Mouse (Mus musculus) Muller cell, postnatal 12 days (primary cell): ENCODE results near the gene Adcy9.
A peak's percentile ranks its signal among the peaks of the same experiment; 100 is the strongest.

ENCODE experiments used
- DNase-seq: peaks from one replicate; pipeline ENCODE4 v3.0.0-alpha.2; 2015; ENCODE audit errors: inconsistent ontology term

Adcy9 gene

GRCm38 (mm10) chr16:4320856-4321255, 99.4 kb downstream of the Adcy9 start:
- DNase-seq: no peak

- no peak for DNase-seq
These were observed 102.2 kb downstream of the Adcy9 start for GRCm38 (mm10) chr16:4318001-4318526.

- peak; percentile 81 for DNase-seq
These were observed 104.2 kb downstream of the Adcy9 start for GRCm38 (mm10) chr16:4316094-4316474.

GRCm38 (mm10) chr16:4315352-4316093, 104.8 kb downstream of the Adcy9 start:
- no peak for DNase-seq

GRCm38 (mm10) chr16:4314891-4315290, 105.4 kb downstream of the Adcy9 start:
- no peak for DNase-seq

- DNase-seq: no peak
These were observed 108.3 kb downstream of the Adcy9 start for GRCm38 (mm10) chr16:4312018-4312417.

- no peak for DNase-seq
These were observed 108.7 kb downstream of the Adcy9 start for GRCm38 (mm10) chr16:4311608-4312007.

- DNase-seq: no peak
These were observed 112.5 kb downstream of the Adcy9 start for GRCm38 (mm10) chr16:4307795-4308194.

- no peak for DNase-seq
These were observed 115.9 kb downstream of the Adcy9 start for GRCm38 (mm10) chr16:4304176-4304922.

GRCm38 (mm10) chr16:4303554-4303953, 116.7 kb downstream of the Adcy9 start:
- DNase-seq: no peak

- no peak for DNase-seq
These were observed 120.0 kb downstream of the Adcy9 start for GRCm38 (mm10) chr16:4300280-4300679.

GRCm38 (mm10) chr16:4293259-4293658, 127.0 kb downstream of the Adcy9 start:
- no peak for DNase-seq

- DNase-seq: peak; percentile 18
These were observed 130.8 kb downstream of the Adcy9 start for GRCm38 (mm10) chr16:4289507-4289906.

GRCm38 (mm10) chr16:4286593-4286992, 133.7 kb downstream of the Adcy9 start:
- DNase-seq: no peak

- peak; percentile 18 for DNase-seq
These were observed 135.0 kb downstream of the Adcy9 start for GRCm38 (mm10) chr16:4285257-4285656.

- DNase-seq: no peak
These were observed 136.9 kb downstream of the Adcy9 start for GRCm38 (mm10) chr16:4283267-4283851.

GRCm38 (mm10) chr16:4281470-4281869, 138.8 kb downstream of the Adcy9 start:
- DNase-seq: no peak

GRCm38 (mm10) chr16:4280949-4281348, 139.3 kb downstream of the Adcy9 start:
- DNase-seq: no peak

GRCm38 (mm10) chr16:4279601-4280000, 140.7 kb downstream of the Adcy9 start:
- DNase-seq: no peak

GRCm38 (mm10) chr16:4276621-4277020, 143.7 kb downstream of the Adcy9 start:
- DNase-seq: no peak

- DNase-seq: no peak
These were observed 144.1 kb downstream of the Adcy9 start for GRCm38 (mm10) chr16:4276151-4276550.

GRCm38 (mm10) chr16:4273702-4274476, 146.4 kb downstream of the Adcy9 start:
- peak; percentile 86 for DNase-seq
